Mouse (Mus musculus) B cell, adult 2 months (primary cell): ENCODE measurements at regions not wholly inside any gene's neighbourhood (a gene's known extent, or its start where the extent isn't known, plus 50 kb on each side); places are given as distances from the start of the nearest gene placed in this dataset.
A peak's percentile ranks its signal among the peaks of the same experiment; 100 is the strongest.
"Not testable (repeated sequence)": the region's sequence is repeated elsewhere in the genome, so short reads cannot be mapped to it uniquely, and the experiment has no call there.

Experiments used
- DNase-seq, 2 experiments: peaks; one replicate each; pipeline ENCODE4 v3.0.0; 2022

DNA sequence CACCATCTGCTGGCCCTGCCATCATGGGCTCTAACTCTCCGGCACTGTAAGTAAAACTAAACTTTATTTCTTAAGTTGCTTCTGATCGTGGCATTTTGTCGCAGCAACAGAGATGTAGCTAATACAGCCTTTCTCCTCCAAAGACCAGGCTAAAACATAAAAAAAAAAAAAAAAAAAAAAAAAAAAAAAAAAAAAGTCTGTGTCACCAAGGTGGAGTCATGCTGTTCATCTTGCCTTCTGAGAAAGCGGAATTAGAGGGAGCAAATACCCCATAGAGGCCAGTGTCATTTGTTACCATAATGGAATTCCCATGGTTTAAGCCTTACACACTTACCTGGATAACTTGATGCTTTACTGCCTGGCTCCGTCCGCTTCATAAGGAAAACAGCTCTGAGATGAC is 136.9 kb upstream of the Rybp start:
- no peak for DNase-seq

GRCm38 (mm10) chr6:100423636-100424035 is 136.4 kb upstream of the Rybp start:
- DNase-seq, result no peak

DNA sequence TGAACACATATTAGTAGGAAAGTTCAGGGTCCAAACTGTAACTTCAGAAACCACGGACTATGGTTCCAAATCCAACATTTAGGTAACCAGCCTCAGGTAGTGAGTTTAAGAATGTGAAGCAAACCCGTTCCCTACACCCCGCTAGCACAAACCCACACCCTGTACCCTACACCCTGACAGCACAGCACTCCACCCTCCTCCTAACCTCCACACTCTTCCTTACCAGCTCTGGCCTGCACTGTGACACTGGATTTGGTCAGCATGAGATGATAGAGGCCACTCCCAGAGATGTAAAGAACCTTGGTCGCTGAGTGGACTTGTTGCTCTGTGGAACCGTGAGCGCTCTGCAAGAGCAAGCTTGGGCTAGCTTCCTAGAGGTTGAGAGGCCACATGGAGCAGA is 135.3 kb upstream of the Rybp start:
- DNase-seq, result no peak

DNA sequence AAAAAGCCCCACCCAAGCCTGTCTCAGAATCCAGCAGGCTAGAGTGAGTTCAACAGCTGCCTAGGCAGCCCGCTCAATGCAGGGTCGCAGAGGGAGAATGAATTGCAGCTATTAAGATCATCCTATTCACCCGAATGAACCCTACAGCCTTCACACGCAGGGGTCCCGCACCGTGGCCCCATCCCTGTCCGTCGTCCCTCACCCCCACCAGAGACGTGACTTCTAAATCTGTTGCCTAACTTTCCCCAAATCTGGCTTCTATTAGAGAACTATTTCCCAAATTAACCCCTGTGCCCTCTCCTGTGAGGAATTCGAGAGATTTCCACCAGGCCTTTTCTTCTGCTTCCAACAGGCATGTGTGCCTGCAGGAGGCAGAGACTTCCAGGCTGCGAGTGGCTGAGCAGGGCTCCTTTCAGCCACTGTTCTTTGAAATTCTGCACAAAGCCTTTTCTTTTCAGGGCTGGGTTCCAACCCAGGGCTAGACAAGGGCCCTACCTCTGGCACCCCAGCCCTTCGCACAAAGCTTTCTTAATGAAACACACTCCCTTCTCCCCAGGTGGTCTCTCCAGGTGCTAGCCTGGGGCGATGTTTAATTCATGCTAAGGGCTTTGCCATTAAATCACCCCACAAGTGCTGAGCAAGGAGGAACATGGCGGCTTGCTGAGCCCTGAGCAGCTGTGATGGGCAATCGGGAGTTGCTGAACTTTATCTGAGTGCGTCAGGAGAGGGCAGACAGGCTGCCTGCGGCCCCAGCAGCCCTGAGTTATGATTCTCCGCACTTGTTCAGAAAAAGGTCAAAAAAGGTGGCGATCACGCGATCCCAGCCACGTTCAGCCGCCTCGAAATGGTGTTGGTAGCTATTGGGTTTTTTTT is 134.7 kb upstream of the Rybp start:
- no peak for DNase-seq

DNA sequence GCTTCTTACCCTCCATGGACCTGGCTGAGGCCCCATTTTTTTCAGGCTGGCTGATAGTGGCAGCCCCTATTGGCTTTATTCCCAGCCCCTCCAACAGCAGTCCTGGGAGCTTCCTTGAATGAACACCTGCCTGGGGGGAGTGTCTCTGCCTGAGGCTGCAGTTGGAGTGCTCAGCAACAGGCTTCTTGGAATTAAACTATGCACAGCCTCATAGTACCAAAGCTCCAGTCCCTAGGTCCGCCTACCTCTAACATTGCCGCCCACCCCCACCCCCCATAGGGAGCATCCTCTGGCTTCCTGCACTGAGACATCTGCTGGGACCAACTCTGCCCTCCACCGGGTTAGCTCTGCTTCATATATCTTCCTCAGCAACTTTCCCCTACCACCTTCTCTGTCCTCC is 133.3 kb upstream of the Rybp start:
- no peak for DNase-seq

- no peak for DNase-seq
Measured at GRCm38 (mm10) chr6:100419782-100420540, 132.7 kb upstream of the Rybp start.

DNA sequence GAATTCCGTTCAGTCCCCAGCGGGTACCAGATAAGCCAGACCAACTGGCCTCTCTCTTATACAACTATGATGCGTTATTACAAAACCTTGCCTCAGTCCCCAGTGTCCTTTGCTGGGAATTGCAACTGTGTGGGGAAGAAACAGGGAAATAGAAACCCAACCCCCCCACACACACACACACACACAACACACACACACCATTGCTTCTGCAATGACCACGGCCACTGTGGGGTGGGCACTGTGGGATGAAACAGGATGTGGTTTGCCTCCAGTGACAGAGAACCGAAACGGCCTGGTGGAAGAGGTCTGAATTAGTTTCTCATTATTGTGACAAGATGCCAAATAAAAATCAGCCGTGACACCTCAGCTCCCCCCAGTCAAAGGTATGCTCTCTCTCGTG is 128.8 kb upstream of the Rybp start:
- peak; percentile 17 to 35 for DNase-seq

GRCm38 (mm10) chr6:100415514-100415913 is 128.2 kb upstream of the Rybp start:
- no peak for DNase-seq

DNA sequence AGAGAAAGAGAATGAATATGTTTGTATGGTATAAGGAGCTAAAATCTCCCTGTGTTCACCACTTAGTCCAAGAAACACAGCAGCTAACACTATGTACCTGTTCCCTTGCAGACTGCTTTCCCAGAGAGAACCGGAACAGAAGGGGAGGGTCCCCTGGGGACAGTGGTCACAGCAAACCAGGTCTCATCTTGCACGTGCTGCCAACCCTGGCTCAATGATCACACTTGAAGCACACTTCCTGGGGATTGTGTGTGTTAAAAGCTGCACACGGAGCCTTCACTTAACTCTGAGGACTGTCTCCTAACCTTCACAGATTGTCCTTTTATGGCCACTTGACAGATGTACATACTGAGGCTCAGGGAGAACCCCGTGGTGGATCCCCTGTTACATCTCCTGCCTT is 127.6 kb upstream of the Rybp start:
- peak; percentile 7 to 19 for DNase-seq

GRCm38 (mm10) chr6:100412486-100412885 is 125.2 kb upstream of the Rybp start:
- no peak for DNase-seq

DNA sequence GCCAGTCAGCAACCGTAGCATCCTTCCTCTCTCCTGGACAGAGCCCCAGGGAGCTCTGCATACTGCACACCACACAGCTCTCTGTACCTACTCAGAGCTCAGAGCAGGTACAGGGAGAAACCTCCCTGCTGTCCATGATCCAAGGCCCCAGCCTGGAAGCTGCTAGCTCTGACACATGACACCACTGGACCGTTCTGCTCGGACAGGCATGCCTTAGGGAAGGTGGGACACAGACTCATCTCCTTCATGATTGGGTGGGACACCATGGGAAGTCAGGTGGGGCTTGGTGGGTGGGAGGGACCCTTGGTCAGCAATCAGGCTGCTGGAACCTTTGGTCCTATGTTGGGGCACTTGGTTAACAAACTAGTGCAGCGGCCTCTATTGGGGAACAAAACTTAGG is 124.7 kb upstream of the Rybp start:
- no peak for DNase-seq

DNA sequence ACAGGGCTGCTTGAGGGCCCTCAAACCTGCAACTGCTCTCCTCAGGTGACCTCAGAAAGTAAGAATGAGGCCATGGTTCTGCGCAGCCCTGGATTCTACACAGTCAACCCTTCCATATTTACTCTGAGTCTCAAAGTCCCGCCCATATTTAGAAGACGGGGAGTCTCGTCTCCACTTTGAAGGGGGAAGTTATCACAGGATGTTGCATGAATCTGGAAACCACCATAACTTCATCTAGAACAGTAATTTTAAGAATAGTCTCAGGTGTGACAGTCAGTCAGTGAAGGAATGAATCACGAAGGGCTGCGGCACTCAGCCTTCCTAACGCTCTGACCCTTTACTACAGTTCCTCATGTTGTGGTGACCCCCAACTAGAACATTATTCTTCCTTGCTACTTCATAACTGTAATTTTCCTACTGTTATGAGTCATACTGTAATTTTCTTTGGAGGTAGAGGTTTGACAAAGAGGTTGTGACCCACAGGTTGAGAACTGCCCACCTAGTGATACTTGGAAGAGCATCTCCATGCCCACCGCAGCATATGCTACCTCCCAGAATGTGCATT is 122.9 kb upstream of the Rybp start:
- no peak for DNase-seq

DNA sequence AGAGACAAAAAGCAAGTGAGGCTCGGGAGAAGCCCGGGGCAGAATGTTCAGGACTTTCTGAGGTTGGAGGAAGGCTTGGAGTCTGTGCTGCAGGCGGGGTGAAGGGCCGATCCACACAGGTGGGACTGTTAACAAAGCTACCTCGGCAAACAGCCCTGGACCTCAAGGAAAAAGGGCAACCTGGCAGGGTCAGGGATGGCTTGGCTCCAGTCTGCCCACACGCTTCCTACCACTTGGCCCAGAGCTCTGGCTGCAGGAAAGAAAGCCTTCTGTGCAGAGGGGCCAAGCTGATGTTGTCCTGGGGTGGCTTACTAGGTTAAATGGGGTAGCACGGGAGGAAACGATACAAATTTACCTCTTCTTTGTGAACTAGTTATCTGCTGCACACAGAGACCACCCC is 121.5 kb upstream of the Rybp start:
- no peak for DNase-seq

DNA sequence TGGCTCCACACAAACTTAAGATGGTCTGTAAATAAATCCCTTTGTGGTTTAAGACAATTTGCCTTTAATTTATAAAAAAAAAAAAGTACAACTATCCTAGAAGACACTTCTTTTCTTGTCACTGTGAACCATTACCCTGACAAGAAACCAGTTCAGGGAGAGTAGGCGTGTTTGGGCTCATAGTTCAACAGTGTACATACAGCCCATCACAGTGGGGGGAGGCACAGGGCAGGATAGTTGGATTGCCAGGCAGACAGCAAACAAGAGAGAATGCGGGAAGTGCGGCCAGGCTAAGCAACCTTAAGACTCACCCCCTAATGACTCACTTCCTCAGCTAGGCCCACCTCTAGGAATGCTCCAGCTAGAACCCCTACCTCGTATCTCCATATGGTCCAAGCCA is 119.2 kb upstream of the Rybp start:
- no peak for DNase-seq

DNA sequence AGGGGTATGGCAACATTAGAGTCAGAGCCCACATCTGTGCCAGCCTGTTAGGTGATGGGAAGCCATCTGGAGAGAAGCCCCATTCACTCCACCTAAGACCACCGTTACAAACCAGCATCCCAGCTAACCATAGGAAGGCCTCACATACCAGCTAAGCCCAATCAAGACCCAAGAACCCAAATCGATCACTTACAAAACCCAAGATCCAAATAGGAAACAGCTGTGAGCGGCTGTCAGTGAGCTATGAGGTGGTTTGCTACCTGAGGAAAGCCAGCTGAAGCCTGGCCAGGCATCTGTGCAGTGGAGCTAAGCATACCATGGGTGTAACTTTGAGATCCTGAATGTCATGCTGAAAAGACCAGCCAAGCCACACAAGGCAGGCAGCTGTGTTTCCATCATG is 116.9 kb upstream of the Rybp start:
- DNase-seq, result no peak

DNA sequence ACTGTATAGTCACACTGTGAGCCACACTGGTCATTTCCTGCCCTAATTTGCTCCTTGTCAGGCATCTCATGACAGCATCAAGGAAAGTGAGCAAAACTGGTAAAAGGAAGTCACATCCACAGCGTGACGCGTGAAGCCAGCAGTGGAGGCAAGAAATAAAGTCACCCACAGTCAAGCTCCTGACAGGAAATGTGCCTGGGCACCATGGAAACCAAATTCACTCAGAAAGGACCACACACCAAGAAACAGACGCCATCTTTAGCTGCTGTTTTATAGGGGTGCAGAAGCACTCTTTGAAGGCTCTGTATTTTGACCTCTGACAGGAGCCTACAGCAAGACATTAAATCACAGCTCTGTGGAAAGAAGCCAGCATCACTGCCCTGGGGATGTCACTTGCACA is 115.4 kb upstream of the Rybp start:
- DNase-seq, result peak in 1 of 2 experiments; percentile 11

DNA sequence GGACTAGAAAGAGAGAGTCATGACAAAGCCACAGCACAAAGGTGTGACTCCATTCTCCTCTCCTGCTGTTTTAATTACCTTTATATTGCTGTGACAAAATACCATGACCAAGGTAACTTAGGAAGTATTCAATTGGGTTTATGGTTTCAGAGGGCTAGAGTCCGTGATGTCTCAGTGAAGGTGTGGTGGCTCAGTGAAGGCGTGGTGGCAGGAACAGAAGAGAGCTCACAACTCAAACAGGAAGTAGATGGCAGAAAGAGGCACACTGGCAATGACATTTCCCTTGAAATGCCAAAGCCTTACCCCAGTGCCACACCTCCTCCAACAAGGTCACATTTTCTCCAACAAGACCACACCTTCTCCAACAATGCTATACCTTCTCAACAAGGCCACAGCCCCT is 114.4 kb upstream of the Rybp start:
- no peak for DNase-seq

- not testable (repeated sequence) for DNase-seq
Measured at GRCm38 (mm10) chr6:100399387-100399786, 112.1 kb upstream of the Rybp start.

DNA sequence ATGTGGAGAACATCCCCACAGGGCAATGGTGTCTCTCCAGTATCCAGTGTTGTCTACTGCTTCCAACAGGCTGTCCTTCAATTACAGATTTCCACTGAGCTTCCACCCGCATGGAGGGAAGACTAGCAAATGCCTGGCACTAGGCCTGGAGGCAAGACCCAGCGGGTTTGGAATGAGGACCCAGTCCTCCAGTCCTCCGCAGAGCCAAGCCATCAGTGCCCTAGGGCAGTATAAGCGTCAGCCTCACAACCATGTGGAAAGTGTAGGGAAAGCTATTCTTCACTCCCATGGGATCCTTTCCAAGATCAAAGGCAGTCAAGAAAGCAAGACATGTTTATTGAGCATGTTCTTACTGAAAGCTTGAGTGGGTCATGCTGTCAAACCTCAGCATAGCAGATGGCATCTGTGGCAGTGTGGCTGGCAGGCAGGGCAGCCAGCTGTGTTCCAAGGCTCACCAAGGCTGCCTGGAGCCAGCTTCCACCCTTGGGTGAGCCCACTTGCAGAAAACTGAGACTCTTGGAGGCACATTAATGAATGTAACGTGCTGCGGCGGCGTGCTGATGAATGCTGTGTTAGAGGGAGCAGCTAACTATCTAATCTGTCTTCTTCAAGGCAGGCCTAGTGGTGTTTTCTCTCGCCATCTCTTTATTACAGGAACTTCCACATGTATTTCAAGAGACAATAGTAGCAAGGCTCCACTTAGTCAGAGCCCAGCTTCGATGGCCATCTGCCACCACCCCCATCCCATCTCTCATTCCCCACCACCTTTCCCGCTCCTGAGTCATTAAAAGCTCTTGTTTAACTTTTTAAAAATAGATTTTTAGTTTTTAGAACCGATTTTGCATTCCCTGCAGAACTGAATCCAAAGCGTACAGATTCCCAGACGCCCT is 109.3 kb upstream of the Rybp start:
- no peak for DNase-seq

DNA sequence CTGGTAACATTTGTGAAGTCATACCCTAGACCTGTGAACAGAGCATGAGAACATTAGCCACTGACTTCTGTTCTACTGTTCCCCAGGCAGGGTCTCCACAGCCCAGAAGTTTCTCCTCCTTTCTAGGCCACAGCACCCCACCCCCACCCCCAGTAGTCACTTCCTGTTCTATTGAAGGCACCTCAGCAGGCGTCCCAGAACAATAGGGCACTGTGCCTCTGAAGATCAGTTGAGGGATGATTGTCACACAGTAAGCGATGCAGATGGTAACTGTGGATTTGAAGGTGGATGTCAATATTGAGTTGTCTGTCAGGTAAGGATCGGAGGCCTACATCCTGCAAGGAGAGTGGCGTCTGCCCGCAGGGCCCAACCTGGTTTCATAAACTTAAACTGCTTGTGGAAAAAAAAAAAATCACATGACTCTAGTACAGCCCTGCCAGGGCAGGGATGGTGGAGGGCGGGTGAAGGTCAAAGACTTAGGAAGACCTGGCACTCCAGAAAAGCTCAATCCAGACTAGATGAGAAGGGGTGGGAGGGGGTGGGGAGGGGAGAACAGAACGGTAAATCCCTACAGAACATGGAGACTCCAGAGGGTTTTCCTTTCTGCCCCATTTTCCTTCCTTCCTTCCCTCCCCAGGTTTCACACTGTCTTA is 103.1 kb upstream of the Rybp start:
- DNase-seq, result no peak

DNA sequence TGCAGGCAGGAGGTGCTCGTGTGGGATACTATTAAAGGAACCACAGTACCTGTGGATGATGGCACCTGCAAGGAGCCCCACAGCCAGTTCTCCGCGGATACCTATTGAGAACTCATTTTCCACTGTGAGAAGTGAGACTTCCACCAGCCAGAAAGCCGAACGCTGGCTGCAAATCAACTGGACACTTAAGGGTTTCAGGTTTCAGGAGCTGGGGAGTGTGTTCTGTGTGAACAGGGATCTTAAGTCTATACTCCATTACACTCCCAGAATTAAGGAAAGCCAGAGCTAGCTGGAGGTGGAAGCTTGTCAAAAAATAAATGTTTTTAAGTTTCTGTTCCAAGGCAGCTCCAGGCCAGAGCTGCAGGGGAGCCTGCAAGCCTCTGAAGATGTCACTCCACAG is 99.8 kb upstream of the Rybp start:
- DNase-seq, result no peak

GRCm38 (mm10) chr6:100385640-100386039 is 98.4 kb upstream of the Rybp start:
- DNase-seq, result no peak
